Mouse (Mus musculus): ENCODE measurements around the gene Ubap1. TPM values are rescaled to one million over a fixed set of nuclear protein-coding genes. Genes with fewer than 3 reads are reported as not detected.

The Ubap1 gene
- 15.5 and 20.7 TPM in 2 replicates for polyA plus RNA-seq (2012; rRNA removed; ENCODE audit: low replicate concordance)

GRCm38 (mm10) chr4:41348584-41349198 lies at the start of gene Ubap1:
Ubap1 (plus strand) TSS chr4:41348996.

DNA sequence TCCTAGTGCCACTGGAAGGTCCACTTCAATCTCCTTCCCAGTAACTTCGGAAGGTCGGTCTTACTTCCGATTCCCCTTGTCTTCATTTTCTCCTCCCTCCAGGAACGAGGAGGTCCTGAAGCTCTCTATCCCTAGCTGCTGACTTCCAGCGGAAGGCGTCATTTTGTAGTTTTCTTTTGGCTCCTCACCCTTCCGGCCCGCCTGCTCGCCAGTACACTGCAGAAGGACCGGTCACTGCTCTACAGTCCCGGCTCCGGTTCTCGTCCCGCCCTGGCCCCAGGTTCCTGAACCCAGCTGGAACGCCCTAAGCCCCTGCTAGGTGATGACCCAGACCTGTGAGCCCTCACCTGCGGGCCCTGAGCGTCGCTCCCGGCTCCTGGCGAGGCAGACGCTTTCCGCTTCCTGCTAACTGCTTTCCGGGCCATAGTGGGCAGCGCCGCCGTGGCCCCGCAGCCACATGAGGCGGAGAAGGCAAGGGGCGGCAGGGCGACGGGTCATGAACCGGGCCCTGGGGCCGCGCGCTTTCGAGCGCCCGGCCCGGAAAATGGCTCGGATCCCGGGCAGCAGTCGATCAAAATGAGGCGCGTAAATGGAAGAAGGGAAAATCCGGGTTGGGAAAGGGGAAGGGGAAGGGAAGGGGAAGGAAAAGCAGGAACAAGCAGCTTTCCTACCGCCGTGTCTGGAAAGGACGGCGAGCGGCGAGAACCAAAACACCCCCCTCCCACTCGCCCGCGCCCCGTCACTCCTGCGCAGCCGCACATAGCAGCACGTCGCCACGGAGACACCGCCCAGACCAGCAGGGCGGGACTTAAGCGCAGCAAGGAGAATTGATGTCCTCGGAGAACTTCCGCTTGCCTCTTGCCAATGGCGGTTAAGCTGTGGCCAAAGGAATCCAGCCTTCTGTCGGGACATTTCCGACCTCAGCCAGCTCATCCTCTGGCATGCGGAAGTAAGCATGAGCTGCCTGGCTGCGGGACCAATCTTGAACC lies 34.4 kb upstream of the Ubap1 start, which contains the start of gene Dcaf12:
TSS of gene Dcaf12 (minus strand) at position 749 of the 989 bp plus-strand sequence.

Other genes starting within 250 kb of the Ubap1 start
- gene Nol6, start 224.5 kb upstream of the Ubap1 start, polyA plus RNA-seq (2012; rRNA removed; ENCODE audit: low replicate concordance): 15.4 and 23.4 TPM in 2 replicates
- 17.5 and 26.3 TPM in 2 replicates for gene Ube2r2, start 213.3 kb upstream of the Ubap1 start, polyA plus RNA-seq (2012; rRNA removed; ENCODE audit: low replicate concordance)
- 77.9 and 166 TPM in 2 replicates for gene Ubap2, start 73.9 kb upstream of the Ubap1 start, polyA plus RNA-seq (2012; rRNA removed; ENCODE audit: low replicate concordance)
- gene Dcaf12, start 34.1 kb upstream of the Ubap1 start, polyA plus RNA-seq (2012; rRNA removed; ENCODE audit: low replicate concordance): 11.7 and 20.3 TPM in 2 replicates
- 0.70 and 1.2 TPM in 2 replicates for gene Kif24, start 115.9 kb downstream of the Ubap1 start, polyA plus RNA-seq (2012; rRNA removed; ENCODE audit: low replicate concordance)
- 4.2 and 5.5 TPM in 2 replicates for gene Nudt2, start 116.2 kb downstream of the Ubap1 start, polyA plus RNA-seq (2012; rRNA removed; ENCODE audit: low replicate concordance)
- gene AI464131, start 154.1 kb downstream of the Ubap1 start, polyA plus RNA-seq (2012; rRNA removed; ENCODE audit: low replicate concordance): 6.8 and 8.2 TPM in 2 replicates
- not detected in 2 replicates for gene 1110017D15Rik, start 168.3 kb downstream of the Ubap1 start, polyA plus RNA-seq (2012; rRNA removed; ENCODE audit: low replicate concordance)
- 16.8 and 27.1 TPM in 2 replicates for gene Fam219a, start 220.5 kb downstream of the Ubap1 start, polyA plus RNA-seq (2012; rRNA removed; ENCODE audit: low replicate concordance)
- 2.2 and 4.2 TPM in 2 replicates for gene Dnaic1, start 220.8 kb downstream of the Ubap1 start, polyA plus RNA-seq (2012; rRNA removed; ENCODE audit: low replicate concordance)

All from duodenum, adult 2 months (tissue).